Mouse (Mus musculus) embryonic facial prominence, embryonic 12.5 days (tissue): ENCODE results near the gene Midn. TPM values are rescaled to one million over a fixed set of nuclear protein-coding genes. Genes with fewer than 3 reads are reported as not detected.

Experiments
- ATAC-seq: fragments of 200-750 bp; cut with Nextera tagmentation; 2 replicates; pipeline ENCODE4 v1.8.0; 2017; ENCODE audit not compliant: insufficient number of reproducible peaks, insufficient read depth, low FRiP score, low TSS enrichment
- H3K27ac ChIP-seq: fragments of 300-500 bp; sonication (generic); 2 replicates; pipeline ENCODE4 v1.5.1; 2016; ENCODE audit warnings: mild to moderate bottlenecking
- H3K27me3 ChIP-seq: fragments of 300-500 bp; sonication (generic); 2 replicates; pipeline ENCODE4 v1.6.1; 2016; ENCODE audit warnings: mild to moderate bottlenecking, moderate library complexity
- H3K36me3 ChIP-seq: fragments of 300-500 bp; sonication (generic); 2 replicates; pipeline ENCODE4 v1.6.1; 2016; ENCODE audit warnings: mild to moderate bottlenecking
- H3K4me1 ChIP-seq: fragments of 300-500 bp; sonication (generic); 2 replicates; pipeline ENCODE4 v1.6.1; 2016
- H3K4me2 ChIP-seq: fragments of 300-500 bp; sonication (generic); replicated peaks from 2 replicates; pipeline ENCODE4 v1.6.1; 2016; ENCODE audit warnings: mild to moderate bottlenecking, moderate library complexity
- H3K4me3 ChIP-seq: fragments of 300-500 bp; sonication (generic); 2 replicates; pipeline ENCODE4 v1.5.1; 2016; ENCODE audit warnings: mild to moderate bottlenecking
- H3K9ac ChIP-seq: fragments of 300-500 bp; sonication (generic); 2 replicates; pipeline ENCODE4 v1.6.1; 2016; ENCODE audit warnings: mild to moderate bottlenecking, moderate library complexity
- H3K9me3 ChIP-seq: fragments of 300-500 bp; sonication (generic); 2 replicates; pipeline ENCODE4 v1.6.1; 2016; ENCODE audit warnings: mild to moderate bottlenecking, moderate library complexity
- WGBS: fragments of 180-500 bp; shearing (Covaris S2); methylation state at CpG from one replicate; pipeline ENCODE4 v1.1.7; 2016; 5-methylcytosine and 5-hydroxymethylcytosine counted together
- polyA plus RNA-seq: library from polyadenylated mRNA; unstranded; fragments of >200 nt; fragmentation: Nextera tagmentation; extraction: Ambion mirVana; gene quantifications from 2 replicates; pipeline ENCODE4 v1.2.1, GENCODE M21; 2016

Gene Midn
- 33.4 and 35.1 TPM in 2 replicates for polyA plus RNA-seq

DNA sequence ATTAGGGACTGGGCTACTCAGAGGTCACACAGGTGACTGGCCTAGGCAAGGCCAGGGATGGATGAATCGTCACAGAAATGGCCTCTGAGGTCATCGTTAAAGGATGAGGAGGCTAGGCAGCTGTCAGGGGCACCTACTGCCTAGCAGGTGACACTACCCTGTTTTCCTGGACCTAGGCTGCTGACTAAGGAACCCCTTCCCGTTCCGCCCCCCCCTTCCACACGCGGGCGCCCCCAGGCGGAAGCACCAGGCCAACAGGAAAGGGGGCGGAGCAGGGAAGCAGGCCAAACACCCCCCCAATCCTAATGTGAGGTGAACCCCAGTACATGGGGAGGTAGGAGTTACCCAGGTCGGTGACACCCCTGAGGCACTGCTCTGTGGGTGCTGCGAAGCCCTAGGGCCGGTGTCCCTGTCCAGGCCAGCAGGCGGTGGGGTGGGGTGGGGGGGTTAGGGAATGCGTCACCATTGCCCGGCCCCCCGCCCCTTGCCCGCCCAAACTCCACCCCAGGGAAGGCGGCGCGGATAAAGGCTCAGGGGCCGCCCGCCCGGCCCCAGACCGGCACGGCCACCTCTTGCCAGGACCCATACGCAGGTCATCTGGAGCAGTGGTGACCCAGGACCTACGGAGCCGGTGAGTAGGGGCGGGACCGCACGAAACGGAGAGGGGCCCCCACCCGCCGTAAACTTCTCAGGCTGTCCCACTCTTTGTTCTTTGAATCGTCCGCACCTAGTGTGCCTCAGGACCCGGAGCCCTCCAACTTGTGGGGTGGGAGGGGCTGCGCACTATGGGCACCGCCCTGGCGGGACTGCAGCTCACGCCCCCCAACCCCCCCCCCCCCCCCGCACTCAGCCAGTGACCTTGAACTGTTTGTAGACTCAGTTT, at the start of gene Midn:
TSS of gene Midn (plus strand) at position 554 of the 883 bp plus-strand sequence.
- Histone ChIP-seq H3K9ac (peak within 1 kb of the TSS; percentile 75), H3K4me3 (peak within 1 kb of the TSS; percentile 95), H3K36me3 (peaks cover 50% of the 10 kb centered on the region), H3K9me3 (no peaks in the 10 kb centered on the region), H3K4me2 (peak within 1 kb of the TSS; percentile 57), H3K27me3 (no peaks in the 10 kb centered on the region), H3K4me1 (peaks cover 20% of the 10 kb centered on the region), H3K27ac (peak within 1 kb of the TSS; percentile 99)
- 1% methylated on average over 40 of the region's 42 CpGs for WGBS
- ATAC-seq, result peak; percentile 38

DNA sequence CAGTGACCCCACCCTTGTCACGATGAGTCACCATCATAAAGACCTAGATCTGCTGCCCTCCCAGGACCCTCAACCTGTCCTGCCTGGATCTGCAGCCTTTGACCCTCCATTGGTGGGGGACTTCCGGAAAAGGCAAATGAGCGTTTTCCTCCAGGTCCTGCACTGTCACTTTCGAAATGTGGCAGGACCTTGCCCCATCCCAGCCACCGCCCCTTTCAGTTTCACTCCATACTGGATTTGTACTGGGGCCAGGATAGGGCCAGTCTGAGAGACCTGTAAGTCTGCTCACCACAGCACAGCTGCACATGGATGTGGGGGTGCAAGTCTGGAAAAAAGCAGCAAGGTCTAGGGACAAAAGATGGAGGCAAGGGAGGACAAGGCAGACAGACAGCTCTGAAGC, 49.4 kb upstream of the Midn start:
- Histone ChIP-seq H3K36me3 (no peaks in the 10 kb centered on the region), H3K27me3 (no peaks in the 10 kb centered on the region), H3K4me1 (peaks cover 28% of the 10 kb centered on the region), H3K4me3 (no peak overlapping the region), H3K4me2 (no peak overlapping the region), H3K27ac (no peak overlapping the region), H3K9ac (no peak overlapping the region), H3K9me3 (no peaks in the 10 kb centered on the region)
- WGBS, result 92% methylated on average over 5 of the region's 5 CpGs
- ATAC-seq, result no peak

DNA sequence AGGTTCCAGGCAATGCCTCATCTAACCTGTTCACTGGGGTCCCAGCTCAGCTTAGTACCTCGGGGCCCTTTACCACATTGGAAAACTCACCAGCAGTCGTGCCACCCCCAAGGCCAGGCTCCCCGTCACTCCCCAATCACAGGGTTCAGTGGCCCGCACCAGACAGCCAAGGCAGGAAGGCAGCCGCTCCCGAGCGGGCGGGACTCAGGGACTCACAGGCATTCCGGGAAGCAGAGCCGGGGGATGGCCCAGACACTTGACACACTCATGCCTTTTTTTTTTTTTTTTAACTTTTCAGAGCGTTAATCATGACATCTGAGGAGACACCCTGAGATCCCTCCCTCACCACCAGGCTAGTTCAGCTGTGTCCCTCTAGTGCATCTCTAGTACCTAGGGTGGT, 47.1 kb upstream of the Midn start:
- H3K4me2 ChIP-seq, result peak overlapping the region; percentile 88
- H3K27ac ChIP-seq, result no peak overlapping the region
- WGBS, result 61% methylated on average over 11 of the region's 11 CpGs
- H3K9ac ChIP-seq, result no peak overlapping the region
- no peaks in the 10 kb centered on the region for H3K27me3 ChIP-seq
- no peaks in the 10 kb centered on the region for H3K36me3 ChIP-seq
- ATAC-seq, result no peak
- H3K4me3 ChIP-seq, result 0 out of 2 replicates have a peak overlapping the region, but pooled peaks have one; percentile 83
- peaks cover 28% of the 10 kb centered on the region for H3K4me1 ChIP-seq
- no peaks in the 10 kb centered on the region for H3K9me3 ChIP-seq

DNA sequence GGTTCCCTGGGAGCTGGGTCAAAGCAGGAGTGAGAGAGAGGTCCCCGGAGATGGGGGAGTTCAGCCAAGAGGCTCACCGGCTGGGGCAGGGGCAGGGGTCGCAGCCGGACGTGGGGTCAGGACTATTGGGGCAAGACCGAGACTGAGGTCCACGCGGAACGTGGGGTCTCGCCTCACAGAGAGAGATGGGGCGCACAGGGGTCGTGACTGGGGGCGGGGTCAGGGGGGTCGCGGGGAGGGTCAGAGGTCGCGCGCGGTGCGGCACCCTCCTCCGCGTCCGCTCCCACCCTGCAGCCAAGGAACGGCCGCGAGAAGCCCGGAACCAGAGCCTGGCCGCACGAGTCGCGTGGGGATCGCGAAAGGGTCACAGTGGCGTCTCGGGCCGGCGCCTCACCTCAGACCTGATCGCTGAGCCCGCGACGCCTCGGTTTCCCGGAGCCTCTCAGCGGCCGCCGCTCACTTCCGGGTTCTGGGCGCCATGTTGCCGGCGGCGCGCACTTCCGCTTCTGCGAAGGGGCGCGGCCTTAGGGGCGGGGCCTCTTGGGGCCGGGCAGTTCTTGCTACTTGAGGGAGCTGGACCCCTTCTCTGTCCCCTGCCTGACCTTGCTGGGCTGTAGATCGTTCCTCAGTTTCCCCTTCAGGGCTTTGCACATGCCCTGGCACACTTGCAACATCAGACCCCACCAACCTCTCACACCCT, 45.7 kb upstream of the Midn start:
- peak overlapping the region; percentile 79 for H3K9ac ChIP-seq
- peak overlapping the region; percentile 54; the same call in 1 of the 2 replicates for H3K27ac ChIP-seq
- peak overlapping the region; percentile 83 for H3K4me3 ChIP-seq
- H3K9me3 ChIP-seq, result no peaks in the 10 kb centered on the region
- H3K27me3 ChIP-seq, result no peaks in the 10 kb centered on the region
- H3K36me3 ChIP-seq, result no peaks in the 10 kb centered on the region
- H3K4me2 ChIP-seq, result peak overlapping the region; percentile 88
- H3K4me1 ChIP-seq, result peaks cover 22% of the 10 kb centered on the region
- ATAC-seq, result peak; percentile 81
- 1% methylated on average over 52 of the region's 59 CpGs for WGBS

DNA sequence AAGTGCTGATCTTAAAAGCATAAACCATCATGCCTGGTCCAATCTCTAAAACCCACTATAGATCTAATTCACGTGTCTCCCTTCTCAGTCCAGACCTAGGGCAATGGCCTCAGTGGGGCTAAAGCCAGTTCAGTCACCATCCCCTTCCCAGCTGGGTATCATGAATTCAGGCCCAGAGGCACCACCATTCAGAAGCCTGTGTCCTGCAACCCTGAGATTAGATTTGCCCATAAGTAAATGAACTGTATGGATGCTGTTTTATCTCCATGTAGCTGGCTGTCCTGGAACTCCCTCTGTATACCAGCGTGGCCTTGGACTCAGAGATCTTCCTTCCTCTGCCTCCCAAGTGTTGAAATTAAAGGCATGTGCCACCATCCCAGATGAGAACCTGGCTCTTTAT, 45.0 kb upstream of the Midn start:
- Histone ChIP-seq H3K4me3 (no peak overlapping the region), H3K36me3 (no peaks in the 10 kb centered on the region), H3K27me3 (no peaks in the 10 kb centered on the region), H3K27ac (peak overlapping the region; percentile 54; the same call in 1 of the 2 replicates), H3K4me1 (peaks cover 16% of the 10 kb centered on the region), H3K9ac (no peak overlapping the region), H3K4me2 (peak overlapping the region; percentile 88), H3K9me3 (no peaks in the 10 kb centered on the region)
- WGBS, result 80% methylated on average over 2 of the region's 2 CpGs
- ATAC-seq, result no peak

DNA sequence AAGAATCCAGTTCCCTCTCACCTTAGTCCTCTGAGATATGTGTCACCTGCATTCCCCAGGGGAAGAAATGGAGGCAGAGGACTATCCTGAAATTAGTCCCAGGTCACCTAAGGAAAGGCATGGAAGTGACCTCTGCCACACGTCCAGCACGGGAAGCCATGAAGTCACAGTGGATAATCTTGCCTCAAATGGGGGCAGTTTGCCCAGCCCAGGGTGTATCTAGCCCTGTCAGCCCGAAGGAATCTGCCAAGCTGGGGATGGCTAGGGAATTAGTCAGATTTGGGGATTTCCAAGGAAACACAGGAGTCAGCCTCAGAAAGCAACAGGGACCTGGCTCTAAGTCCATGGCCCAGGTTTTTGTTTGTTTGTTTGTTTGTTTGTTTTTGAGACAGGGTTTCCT, 43.9 kb upstream of the Midn start:
- Histone ChIP-seq H3K4me3 (no peak overlapping the region), H3K9ac (no peak overlapping the region), H3K36me3 (no peaks in the 10 kb centered on the region), H3K27me3 (no peaks in the 10 kb centered on the region), H3K9me3 (no peaks in the 10 kb centered on the region), H3K4me2 (no peak overlapping the region), H3K27ac (no peak overlapping the region), H3K4me1 (peaks cover 16% of the 10 kb centered on the region)
- no peak for ATAC-seq
- 74% methylated on average over 3 of the region's 3 CpGs for WGBS

DNA sequence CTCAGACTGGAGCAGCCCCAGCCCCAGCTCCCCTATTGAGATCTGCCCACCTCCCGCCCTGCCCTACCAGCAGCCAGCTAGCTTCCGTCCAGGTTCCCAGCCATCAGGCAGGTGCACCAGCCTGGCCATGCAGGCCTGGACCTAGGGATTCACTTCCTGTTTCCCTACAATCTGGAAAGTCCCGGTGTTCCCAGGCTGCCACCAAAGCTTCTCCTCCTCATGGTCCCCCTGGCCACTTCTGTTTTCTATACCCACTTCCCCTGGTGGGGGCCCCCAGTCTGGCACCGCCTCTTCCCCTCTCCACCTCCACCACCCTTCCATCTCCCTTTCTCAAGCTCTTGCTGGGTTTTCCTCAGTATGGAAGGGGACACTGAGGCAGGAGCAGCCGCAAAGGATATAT, 42.6 kb upstream of the Midn start, which contains the start of gene Sbno2:
TSS of gene Sbno2 (minus strand) at position 112 of the 400 bp plus-strand sequence.
- H3K4me1 ChIP-seq, result peaks cover 14% of the 10 kb centered on the region
- peak within 1 kb of the TSS; percentile 19; the same call in 1 of the 2 replicates for H3K9ac ChIP-seq
- 62% methylated on average over 5 of the region's 5 CpGs for WGBS
- ATAC-seq, result no peak
- H3K4me2 ChIP-seq, result no peak within 1 kb of the TSS
- H3K9me3 ChIP-seq, result no peaks in the 10 kb centered on the region
- no peak within 1 kb of the TSS for H3K4me3 ChIP-seq
- H3K36me3 ChIP-seq, result no peaks in the 10 kb centered on the region
- 0 out of 2 replicates have a peak within 1 kb of the TSS, but pooled peaks have one; percentile 30 for H3K27ac ChIP-seq
- H3K27me3 ChIP-seq, result no peaks in the 10 kb centered on the region

DNA sequence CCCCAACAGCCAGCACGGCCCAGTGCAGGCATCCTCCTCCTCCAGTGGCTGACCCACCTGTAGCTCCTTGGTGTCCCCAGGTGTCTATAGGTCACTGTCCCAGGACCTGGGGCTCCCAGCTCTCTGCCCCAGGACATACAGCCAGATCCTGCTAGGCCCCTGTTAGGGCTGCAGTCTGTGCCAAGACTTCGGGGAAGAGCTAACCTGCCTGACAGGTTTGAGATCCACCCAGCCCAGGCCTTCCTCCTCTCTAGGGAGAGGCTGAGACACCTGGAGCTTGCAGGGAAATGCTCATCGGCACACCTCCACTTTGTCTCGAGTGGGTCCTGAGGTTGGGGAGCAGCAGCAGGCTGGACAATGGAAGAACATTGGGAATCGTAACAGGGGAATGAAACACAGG, 42.1 kb upstream of the Midn start:
- Histone ChIP-seq H3K4me2 (no peak overlapping the region), H3K9ac (peak overlapping the region; percentile 19; the same call in 1 of the 2 replicates), H3K36me3 (no peaks in the 10 kb centered on the region), H3K4me3 (no peak overlapping the region), H3K27me3 (no peaks in the 10 kb centered on the region), H3K27ac (0 out of 2 replicates have a peak overlapping the region, but pooled peaks have one; percentile 30), H3K4me1 (peaks cover 13% of the 10 kb centered on the region), H3K9me3 (no peaks in the 10 kb centered on the region)
- ATAC-seq, result no peak
- WGBS, result 63% methylated on average over 5 of the region's 5 CpGs

DNA sequence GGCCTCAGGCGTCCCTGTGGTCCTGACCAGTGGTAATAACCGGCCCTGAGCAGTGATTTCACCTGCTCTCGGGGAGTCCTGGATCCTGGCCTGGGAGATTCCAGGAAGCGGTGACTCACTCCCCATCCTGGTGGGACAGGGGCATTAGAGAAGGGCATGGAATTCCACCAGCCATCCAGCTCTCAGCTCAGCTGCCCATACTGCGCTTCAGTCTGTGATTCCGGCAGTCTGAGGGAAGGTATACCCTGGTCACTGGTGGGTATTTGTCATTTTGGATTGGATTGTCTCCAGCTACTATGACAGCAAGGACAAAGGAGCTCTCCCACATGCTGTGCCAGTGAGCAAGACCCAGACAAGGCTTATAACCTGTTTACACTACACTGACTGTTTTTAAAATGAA, 40.4 kb upstream of the Midn start:
- Histone ChIP-seq H3K9ac (no peak overlapping the region), H3K4me1 (0 out of 2 replicates have a peak, but pooled peaks cover 3% of the 10 kb centered on the region), H3K4me3 (no peak overlapping the region), H3K36me3 (no peaks in the 10 kb centered on the region), H3K4me2 (no peak overlapping the region), H3K27me3 (no peaks in the 10 kb centered on the region), H3K9me3 (no peaks in the 10 kb centered on the region), H3K27ac (no peak overlapping the region)
- ATAC-seq, result no peak
- 61% methylated on average over 6 of the region's 6 CpGs for WGBS

DNA sequence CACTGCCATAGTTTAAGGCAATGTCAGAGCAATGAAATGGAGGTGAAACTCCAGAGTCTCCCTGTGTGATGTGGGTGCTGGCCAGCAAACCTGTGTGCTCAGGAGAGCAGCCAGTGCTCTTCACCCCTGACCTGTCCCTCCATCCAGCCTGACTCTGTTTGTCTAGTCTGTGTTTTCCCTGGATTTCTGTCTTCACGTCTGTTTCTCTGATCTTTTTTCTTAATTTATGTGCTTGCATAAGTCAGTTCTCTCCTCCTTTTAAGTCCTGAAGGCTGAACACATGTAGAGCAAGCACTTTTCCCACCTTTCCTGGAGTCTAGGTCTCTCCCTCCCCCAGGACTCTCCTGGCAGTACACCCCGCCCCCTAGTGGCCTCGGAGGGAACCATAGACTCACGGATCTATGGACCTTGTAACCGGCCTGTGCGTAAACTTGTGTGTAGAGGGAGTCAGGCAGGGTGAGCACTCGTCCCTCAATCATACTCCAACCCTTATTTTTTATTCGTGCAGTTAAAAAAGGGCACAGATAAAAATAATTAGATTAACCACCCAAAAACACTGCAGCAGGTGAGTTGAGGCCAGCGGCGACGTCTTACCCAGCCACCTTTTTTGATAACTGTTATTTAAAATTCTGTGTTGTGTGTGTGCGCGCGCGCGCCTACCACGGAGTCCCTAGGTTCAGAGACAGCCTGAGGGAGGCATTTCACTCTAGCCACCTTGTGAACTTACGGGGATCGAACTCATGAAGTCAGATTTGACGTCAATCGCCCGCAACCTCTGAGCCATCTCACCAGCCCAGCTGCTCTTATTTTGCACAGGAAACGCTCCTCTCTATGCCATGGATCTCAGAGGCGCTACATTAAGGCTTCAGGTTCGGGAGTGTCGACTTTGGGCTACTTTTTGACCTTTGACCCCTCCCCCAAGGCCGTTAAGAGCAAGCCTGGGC, 33.5 kb upstream of the Midn start:
- Histone ChIP-seq H3K4me2 (peak overlapping the region; percentile 92), H3K27me3 (no peaks in the 10 kb centered on the region)
- WGBS, result 2% methylated on average over 27 of the region's 27 CpGs

More for the DNA sequence above, 33.5 kb upstream of the Midn start:
- Histone ChIP-seq H3K9me3 (no peaks in the 10 kb centered on the region), H3K4me3 (peak overlapping the region; percentile 67), H3K36me3 (peaks cover 18% of the 10 kb centered on the region), H3K4me1 (peaks cover 31% of the 10 kb centered on the region), H3K9ac (peak overlapping the region; percentile 86), H3K27ac (peak overlapping the region; percentile 59)
- ATAC-seq, result peak; percentile 68
